Mouse (Mus musculus) forebrain, embryonic 14.5 days (tissue): Measurements from ENCODE around the gene Tbck. TPM values are rescaled to one million over a fixed set of nuclear protein-coding genes. Genes with fewer than 3 reads are reported as not detected.

Source experiments
- ATAC-seq: fragments of 200-750 bp; cut with Nextera tagmentation; 2 replicates; pipeline ENCODE4 v1.8.0; 2017; ENCODE audit warnings: mild to moderate bottlenecking, moderate library complexity
- DNase-seq: peaks from one replicate; pipeline ENCODE4 v3.0.0-alpha.2; 2015; ENCODE audit warnings: low spot score
- H3K27ac ChIP-seq: fragments of 300-500 bp; sonication (generic); 2 replicates; pipeline ENCODE4 v1.5.1; 2014; ENCODE audit warnings: low read depth, mild to moderate bottlenecking, control low read depth, low read length, moderate library complexity
- H3K27me3 ChIP-seq: fragments of 300-500 bp; sonication (generic); replicated peaks from 2 replicates; pipeline ENCODE4 v1.6.1; 2014; ENCODE audit warnings: low read length, control low read depth, mixed read lengths; ENCODE audit not compliant: control insufficient read depth, insufficient read depth
- H3K36me3 ChIP-seq: fragments of 300-500 bp; sonication (generic); 2 replicates; pipeline ENCODE4 v1.6.1; 2014; ENCODE audit warnings: low read length, control low read depth; ENCODE audit not compliant: control insufficient read depth, insufficient read depth
- H3K4me1 ChIP-seq: fragments of 300-500 bp; sonication (generic); 2 replicates; pipeline ENCODE4 v1.6.1; 2014; ENCODE audit warnings: antibody characterized with exemption, low read length, control low read depth; ENCODE audit not compliant: control insufficient read depth, insufficient read depth
- H3K4me2 ChIP-seq: fragments of 300-500 bp; sonication (generic); 2 replicates; pipeline ENCODE4 v1.6.1; 2014; ENCODE audit warnings: mild to moderate bottlenecking, control low read depth, low read length
- H3K4me3 ChIP-seq: fragments of 300-500 bp; sonication (generic); 2 replicates; pipeline ENCODE4 v1.5.1; 2014; ENCODE audit warnings: low read depth, low read length, control low read depth
- H3K9ac ChIP-seq: fragments of 300-500 bp; sonication (generic); 2 replicates; pipeline ENCODE4 v1.6.1; 2014; ENCODE audit warnings: mild to moderate bottlenecking, low read length, control low read depth, moderate library complexity
- H3K9me3 ChIP-seq: fragments of 300-500 bp; sonication (generic); replicated peaks from 2 replicates; pipeline ENCODE4 v1.6.1; 2016; ENCODE audit warnings: low read length, control low read depth, mixed read lengths; ENCODE audit not compliant: control insufficient read depth
- WGBS: fragments of 180-500 bp; shearing (Covaris S2); extraction: QIAGEN DNeasy Blood & Tissue Kit; methylation state at CpG from one replicate; pipeline ENCODE4 v1.1.7; 2014; 5-methylcytosine and 5-hydroxymethylcytosine counted together
- polyA plus RNA-seq: library from polyadenylated mRNA; unstranded; fragments of >200 nt; fragmentation: Nextera tagmentation; extraction: Ambion mirVana; gene quantifications from 2 replicates; pipeline ENCODE4 v1.2.1, GENCODE M21; 2014

The Tbck gene
- polyA plus RNA-seq, 1 experiment from 2014 or later = 21.9 TPM

- peak; percentile 64 for DNase-seq
Measured at GRCm38 (mm10) chr3:132744287-132745146, 60.6 kb downstream of the Tbck start.

GRCm38 (mm10) chr3:132747036-132747435, 63.1 kb downstream of the Tbck start:
- 26% methylated on average over 3 of the region's 3 CpGs for WGBS
- H3K27me3 ChIP-seq = no peaks in the 10 kb centered on the region
- ATAC-seq = peak; percentile 85

More at GRCm38 (mm10) chr3:132744287-132745146, 60.6 kb downstream of the Tbck start:
- peaks cover 7% of the 10 kb centered on the region for H3K4me1 ChIP-seq
- no peak overlapping the region for H3K9ac ChIP-seq
- no peak overlapping the region for H3K4me3 ChIP-seq
- H3K27me3 ChIP-seq = no peaks in the 10 kb centered on the region
- no peaks in the 10 kb centered on the region; the same call in 1 of the 2 replicates for H3K36me3 ChIP-seq
- no peak overlapping the region for H3K27ac ChIP-seq
- WGBS = 39% methylated on average over 10 of the region's 10 CpGs
- H3K9me3 ChIP-seq = no peaks in the 10 kb centered on the region
- H3K4me2 ChIP-seq = no peak overlapping the region
- peak; percentile 69; the same call in 1 of the 2 replicates for ATAC-seq

GRCm38 (mm10) chr3:132747766-132748165, 63.8 kb downstream of the Tbck start:
- Histone ChIP-seq H3K9ac (no peak overlapping the region), H3K4me2 (no peak overlapping the region), H3K27ac (no peak overlapping the region), H3K4me1 (peaks cover 7% of the 10 kb centered on the region), H3K27me3 (no peaks in the 10 kb centered on the region), H3K9me3 (no peaks in the 10 kb centered on the region), H3K4me3 (no peak overlapping the region), H3K36me3 (0 out of 2 replicates have a peak, but pooled peaks cover 4% of the 10 kb centered on the region)
- WGBS = 84% methylated on average over 14 of the region's 14 CpGs
- DNase-seq = no peak
- ATAC-seq = no peak

More at GRCm38 (mm10) chr3:132747036-132747435, 63.1 kb downstream of the Tbck start:
- Histone ChIP-seq H3K4me2 (no peak overlapping the region), H3K9me3 (no peaks in the 10 kb centered on the region), H3K27ac (no peak overlapping the region), H3K4me1 (peaks cover 7% of the 10 kb centered on the region), H3K36me3 (no peaks in the 10 kb centered on the region; the same call in 1 of the 2 replicates), H3K4me3 (no peak overlapping the region), H3K9ac (no peak overlapping the region)
- peak; percentile 86 for DNase-seq

GRCm38 (mm10) chr3:132748750-132749149, 64.8 kb downstream of the Tbck start:
- no peak for DNase-seq
- no peak overlapping the region for H3K27ac ChIP-seq
- no peak for ATAC-seq
- H3K9me3 ChIP-seq = no peaks in the 10 kb centered on the region
- H3K4me2 ChIP-seq = no peak overlapping the region
- no peak overlapping the region for H3K4me3 ChIP-seq
- H3K9ac ChIP-seq = no peak overlapping the region
- H3K4me1 ChIP-seq = peaks cover 7% of the 10 kb centered on the region
- no peaks in the 10 kb centered on the region for H3K27me3 ChIP-seq
- H3K36me3 ChIP-seq = peaks cover 14% of the 10 kb centered on the region
- 86% methylated on average over 3 of the region's 3 CpGs for WGBS

GRCm38 (mm10) chr3:132752772-132753171, 68.8 kb downstream of the Tbck start:
- H3K4me2 ChIP-seq = no peak overlapping the region
- WGBS = 87% methylated on average over 4 of the region's 4 CpGs
- peaks cover 28% of the 10 kb centered on the region for H3K36me3 ChIP-seq
- H3K27ac ChIP-seq = no peak overlapping the region
- H3K4me3 ChIP-seq = no peak overlapping the region
- no peaks in the 10 kb centered on the region for H3K27me3 ChIP-seq
- no peaks in the 10 kb centered on the region for H3K4me1 ChIP-seq
- no peak for DNase-seq
- no peaks in the 10 kb centered on the region for H3K9me3 ChIP-seq
- H3K9ac ChIP-seq = no peak overlapping the region
- no peak for ATAC-seq

- H3K4me1 ChIP-seq = no peaks in the 10 kb centered on the region
- ATAC-seq (no peak), DNase-seq (no peak)
- no peaks in the 10 kb centered on the region for H3K9me3 ChIP-seq
- no peaks in the 10 kb centered on the region for H3K27me3 ChIP-seq
- no peak overlapping the region for H3K27ac ChIP-seq
- WGBS = 96% methylated on average over 1 of the region's 1 CpGs
- no peak overlapping the region for H3K9ac ChIP-seq
- H3K4me2 ChIP-seq = no peak overlapping the region
- H3K36me3 ChIP-seq = peaks cover 28% of the 10 kb centered on the region
- no peak overlapping the region for H3K4me3 ChIP-seq
Measured at GRCm38 (mm10) chr3:132756274-132756673, 72.3 kb downstream of the Tbck start.

- Histone ChIP-seq H3K27me3 (no peaks in the 10 kb centered on the region), H3K9me3 (no peaks in the 10 kb centered on the region), H3K36me3 (no peaks in the 10 kb centered on the region), H3K4me2 (no peak overlapping the region), H3K4me3 (no peak overlapping the region), H3K4me1 (no peaks in the 10 kb centered on the region), H3K9ac (no peak overlapping the region), H3K27ac (no peak overlapping the region)
- peak; percentile 75 for ATAC-seq
- peak; percentile 29 for DNase-seq
- 74% methylated on average over 17 of the region's 17 CpGs for WGBS
Measured at GRCm38 (mm10) chr3:132766033-132766726, 82.2 kb downstream of the Tbck start.

GRCm38 (mm10) chr3:132772054-132772453, 88.1 kb downstream of the Tbck start:
- Histone ChIP-seq H3K27ac (no peak overlapping the region), H3K27me3 (no peaks in the 10 kb centered on the region), H3K4me3 (no peak overlapping the region), H3K4me1 (no peaks in the 10 kb centered on the region), H3K9me3 (no peaks in the 10 kb centered on the region), H3K4me2 (no peak overlapping the region), H3K9ac (no peak overlapping the region), H3K36me3 (no peaks in the 10 kb centered on the region)
- ATAC-seq = no peak
- DNase-seq = no peak
- WGBS = 43% methylated on average over 7 of the region's 7 CpGs
